Mouse (Mus musculus) small intestine, adult 2 months (tissue): Measurements from ENCODE around the gene Pkd2l1.

ENCODE experiments used
- CTCF ChIP-seq: fragments of 200-500 bp; IDR thresholded peaks from 2 replicates; pipeline ENCODE4 v1.5.1; 2012; ENCODE audit warnings: low read depth, mild to moderate bottlenecking, control low read depth, inconsistent platforms, low read length, moderate library complexity, mixed read lengths; ENCODE audit not compliant: insufficient replicate concordance, insufficient read length; ENCODE audit errors: extremely low read depth
- POLR2A ChIP-seq: fragments of 200-500 bp; IDR thresholded peaks from 2 replicates; pipeline ENCODE4 v1.6.1; 2012; ENCODE audit warnings: low read depth, mild to moderate bottlenecking, control low read depth, inconsistent platforms, low read length, moderate library complexity

- TF ChIP-seq POLR2A (no peak), CTCF (no peak)
These were observed 56.2 kb downstream of the Pkd2l1 start for GRCm38 (mm10) chr19:44135960-44136485.
